Mouse (Mus musculus) megakaryocyte, embryonic 14.5 days (primary cell): Measurements from ENCODE around the gene Cadm4.

Experiments used
- FLI1 ChIP-seq: IDR thresholded peaks from 2 replicates; pipeline ENCODE4 v1.6.1; 2012; ENCODE audit warnings: low read length, inconsistent platforms, mixed read lengths
- GATA1 ChIP-seq: IDR thresholded peaks from 3 replicates; pipeline ENCODE4 v1.6.1; 2012; ENCODE audit warnings: mixed read lengths, low read length, inconsistent platforms, borderline replicate concordance

GRCm38 (mm10) chr7:24480121-24480941, 1.5 kb upstream of the Cadm4 start:
- no peak for TF ChIP-seq GATA1
- no peak for TF ChIP-seq FLI1
